Mouse (Mus musculus): Measurements from ENCODE around the gene B3glct. TPM values are rescaled to one million over a fixed set of nuclear protein-coding genes. Genes with fewer than 3 reads are reported as not detected.

The B3glct gene
- total and polyA plus RNA-seq, 3 experiments = 12.1 to 14.2 TPM; not detected in 1

DNA sequence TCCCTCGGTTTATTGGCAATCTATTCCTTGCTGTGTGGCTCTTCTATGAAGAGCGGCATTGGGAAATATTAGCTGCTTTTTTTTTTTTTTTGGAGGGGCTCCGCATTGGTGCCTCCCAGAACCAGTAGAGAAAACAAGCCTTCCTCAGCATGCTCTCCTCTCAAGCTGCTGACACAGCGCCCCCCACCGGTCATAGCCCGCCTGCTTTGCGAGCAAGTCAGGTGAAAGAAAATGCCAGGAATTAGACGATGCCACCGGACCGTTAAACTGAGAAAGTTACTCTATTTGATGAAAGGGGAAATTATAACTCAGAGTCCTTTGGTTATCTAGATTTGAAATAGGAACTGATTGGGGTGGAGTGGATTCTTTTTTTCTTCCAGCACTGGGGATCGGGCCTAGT is 14.5 kb downstream of the B3glct start:
- Histone ChIP-seq H3K9me3 (replicated peaks; ENCODE audit: insufficient read depth, low read length) (no peaks in the 10 kb centered on the region), H3K4me3 (ENCODE audit: control insufficient read depth in 1 of 2, insufficient read depth in 1 of 2, low read depth in 2 of 2, low read length in 2 of 2) (no peak overlapping the region), H3K27ac (ENCODE audit: control insufficient read depth, low read depth, low read length) (no peak overlapping the region), H3K27me3 (ENCODE audit: control insufficient read depth in 1 of 2, insufficient read depth in 2 of 2, low read length in 2 of 2) (no peaks in the 10 kb centered on the region), H3K4me1 (ENCODE audit: control insufficient read depth in 1 of 2, insufficient read depth in 2 of 2, low read length in 2 of 2) (peaks cover 7 to 13% of the 10 kb centered on the region in 2 experiments), H3K36me3 (ENCODE audit: control insufficient read depth in 1 of 2, insufficient read depth in 2 of 2, low read length in 2 of 2) (peaks cover 0 to 9% of the 10 kb centered on the region in 2 experiments; a peak in 2 of 4 replicates), H3K79me2 (ENCODE audit: control insufficient read depth, insufficient read depth, low read length, poor library complexity) (no peaks in the 10 kb centered on the region), H3K9ac (ENCODE audit: control insufficient read depth, low read depth, low read length, poor library complexity, severe bottlenecking) (no peak overlapping the region)
- TF ChIP-seq USF2 (IDR thresholded peaks at IDR 0.05; ENCODE audit: borderline replicate concordance in 1 of 2, insufficient read depth in 1 of 2, low read depth in 1 of 2, low read length in 2 of 2) (no peak), E2F4 (IDR thresholded peaks at IDR 0.05; ENCODE audit: borderline replicate concordance, low read depth, low read length) (no peak), CTCF (IDR thresholded peaks at IDR 0.05 in 2 of 3, conservative IDR thresholded peaks at IDR 0.05 in 1 of 3; ENCODE audit: control insufficient read depth in 1 of 3, insufficient read depth in 1 of 3, low read depth in 2 of 3, low read length in 3 of 3, poor library complexity in 1 of 3, severe bottlenecking in 1 of 3) (peak; percentile 16 to 70 (median 52); a peak in 4 of 6 replicates), POLR2AphosphoS5 (IDR thresholded peaks at IDR 0.05; ENCODE audit: borderline replicate concordance, low read depth, low read length) (no peak), EP300 (IDR thresholded peaks at IDR 0.05; ENCODE audit: low read depth in 1 of 2, low read length in 2 of 2) (no peak), MYC (IDR thresholded peaks at IDR 0.05; ENCODE audit: low read depth, low read length) (no peak), ETS1 (IDR thresholded peaks at IDR 0.05; ENCODE audit: low read depth, low read length) (no peak), BHLHE40 (IDR thresholded peaks at IDR 0.05; ENCODE audit: borderline replicate concordance, low read depth, low read length) (no peak), POLR2A (IDR thresholded peaks at IDR 0.05; ENCODE audit: control insufficient read depth in 1 of 2, insufficient read depth in 1 of 2, low read depth in 1 of 2, low read length in 2 of 2, poor library complexity in 1 of 2) (no peak), RAD21 (IDR thresholded peaks at IDR 0.05; ENCODE audit: low read depth, low read length) (no peak), SMC3 (IDR thresholded peaks at IDR 0.05; ENCODE audit: low read depth, low read length) (no peak), CHD2 (IDR thresholded peaks at IDR 0.05; ENCODE audit: low read length) (no peak), MAZ (IDR thresholded peaks at IDR 0.05; ENCODE audit: low read depth, low read length) (no peak), ZNF384 (IDR thresholded peaks at IDR 0.05; ENCODE audit: low read depth, low read length) (no peak), GATA1 (IDR thresholded peaks at IDR 0.05; ENCODE audit: low read depth, low read length) (peak; percentile 50), ZC3H11A (IDR thresholded peaks at IDR 0.05; ENCODE audit: low read depth, low read length) (no peak), HCFC1 (IDR thresholded peaks at IDR 0.05; ENCODE audit: low read depth, low read length) (no peak), TBP (IDR thresholded peaks at IDR 0.05; ENCODE audit: low read depth, low read length) (0 out of 2 replicates have a peak, but pooled peaks have one; percentile 20), KAT2A (conservative IDR thresholded peaks at IDR 0.05; ENCODE audit: low read depth, low read length) (no peak), MEF2A (IDR thresholded peaks at IDR 0.05; ENCODE audit: extremely low read depth, insufficient replicate concordance, low read depth, low read length, poor library complexity, severe bottlenecking) (no peak), POLR2AphosphoS2 (IDR thresholded peaks at IDR 0.05; ENCODE audit: low read length) (no peak), TAL1 (IDR thresholded peaks at IDR 0.05; ENCODE audit: low read length) (no peak), SIN3A (IDR thresholded peaks at IDR 0.05; ENCODE audit: low read length) (no peak), MXI1 (IDR thresholded peaks at IDR 0.05; ENCODE audit: low read depth, low read length) (no peak), MYB (IDR thresholded peaks at IDR 0.05; ENCODE audit: low read depth, low read length) (no peak), RCOR1 (IDR thresholded peaks at IDR 0.05; ENCODE audit: low read depth, low read length) (0 out of 2 replicates have a peak, but pooled peaks have one; percentile 39), CHD1 (IDR thresholded peaks at IDR 0.05; ENCODE audit: low read depth, low read length) (no peak), NRF1 (IDR thresholded peaks at IDR 0.05; ENCODE audit: insufficient read depth, low read depth, low read length, poor library complexity, severe bottlenecking) (no peak), MAX (IDR thresholded peaks at IDR 0.05; ENCODE audit: low read length) (no peak), NELFE (IDR thresholded peaks at IDR 0.05; ENCODE audit: low read depth, low read length) (no peak)
- peak; percentile 50 for DNase-seq (ENCODE audit: low read depth, low spot score)

Data from MEL (cell line).